Mouse (Mus musculus) embryonic facial prominence, embryonic 10.5 days (tissue): Measurements from ENCODE around the gene Olfml3. TPM values are rescaled to one million over a fixed set of nuclear protein-coding genes. Genes with fewer than 3 reads are reported as not detected.

Source experiments
- DNase-seq: peaks from one replicate; pipeline ENCODE4 v3.0.0-alpha.2; 2017; ENCODE audit warnings: low spot score
- H3K27ac ChIP-seq: fragments of 300-500 bp; sonication (generic); replicated peaks from 2 replicates; pipeline ENCODE4 v1.5.1; 2016; ENCODE audit warnings: mild to moderate bottlenecking
- H3K27me3 ChIP-seq: fragments of 300-500 bp; sonication (generic); replicated peaks from 2 replicates; pipeline ENCODE4 v1.6.1; 2016; ENCODE audit warnings: low read depth, mild to moderate bottlenecking; ENCODE audit not compliant: poor library complexity, severe bottlenecking
- H3K36me3 ChIP-seq: fragments of 300-500 bp; sonication (generic); replicated peaks from 2 replicates; pipeline ENCODE4 v1.6.1; 2016; ENCODE audit warnings: mild to moderate bottlenecking, moderate library complexity
- H3K4me1 ChIP-seq: fragments of 300-500 bp; sonication (generic); 2 replicates; pipeline ENCODE4 v1.6.1; 2016
- H3K4me3 ChIP-seq: fragments of 300-500 bp; sonication (generic); 2 replicates; pipeline ENCODE4 v1.5.1; 2016; ENCODE audit warnings: mild to moderate bottlenecking, moderate library complexity
- H3K9me3 ChIP-seq: fragments of 300-500 bp; sonication (generic); 2 replicates; pipeline ENCODE4 v1.6.1; 2016; ENCODE audit warnings: mild to moderate bottlenecking
- WGBS: fragments of 180-500 bp; shearing (Covaris S2); methylation state at CpG from one replicate; pipeline ENCODE4 v1.1.7; 2016; 5-methylcytosine and 5-hydroxymethylcytosine counted together
- polyA plus RNA-seq: library from polyadenylated mRNA; unstranded; fragments of >200 nt; fragmentation: Nextera tagmentation; extraction: Ambion mirVana; gene quantifications from 2 replicates; pipeline ENCODE4 v1.2.1, GENCODE M21; 2016

The Olfml3 gene
- polyA plus RNA-seq, result 12.5 and 12.9 TPM in 2 replicates

DNA sequence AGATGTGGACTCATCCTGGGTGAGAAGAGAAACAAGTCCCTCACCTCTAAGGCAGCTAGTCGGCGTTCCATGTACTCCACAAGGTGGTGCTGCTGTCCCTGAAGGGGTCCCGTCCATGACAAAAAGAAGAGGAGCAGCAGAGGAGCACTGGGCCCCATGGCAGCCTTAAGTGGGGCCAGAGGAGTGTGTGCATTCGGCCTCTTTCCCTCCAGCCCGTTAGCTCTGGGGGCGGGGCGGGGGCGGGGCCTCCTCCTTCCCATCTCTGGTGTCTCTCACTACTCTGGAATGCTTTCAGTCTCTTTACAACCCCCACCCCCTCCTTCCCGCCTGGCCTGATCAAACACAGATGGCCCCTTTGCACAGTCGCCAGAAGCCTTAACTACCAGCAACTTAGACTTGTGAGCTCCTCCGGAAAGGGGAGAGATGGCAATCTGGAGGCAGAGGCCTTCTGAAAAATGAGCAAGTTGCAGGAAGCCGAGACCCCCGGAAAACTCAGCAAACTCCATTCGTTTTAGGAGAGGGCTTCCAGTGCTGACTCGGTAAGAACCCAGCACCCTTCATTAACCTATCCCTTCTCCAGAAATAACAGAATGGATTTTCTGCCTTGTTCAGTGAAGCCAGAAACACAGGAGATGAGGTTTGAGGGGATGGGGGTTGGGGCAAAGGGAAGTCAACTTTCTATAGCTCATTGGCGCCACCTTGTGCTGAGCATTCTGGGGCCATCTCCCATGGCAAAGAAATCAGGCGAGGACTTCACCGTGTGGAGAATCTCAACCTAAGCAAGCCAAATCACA, at the start of gene Olfml3:
Gene Olfml3, minus strand, starts transcription at position 224 of the 794 bp plus-strand sequence.
- peak within 1 kb of the TSS; percentile 50 for H3K4me3 ChIP-seq
- H3K27me3 ChIP-seq, result no peaks in the 10 kb centered on the region
- H3K27ac ChIP-seq, result peak within 1 kb of the TSS; percentile 88
- no peaks in the 10 kb centered on the region for H3K9me3 ChIP-seq
- peaks cover 72% of the 10 kb centered on the region for H3K4me1 ChIP-seq
- DNase-seq, result peak; percentile 97
- H3K36me3 ChIP-seq, result peaks cover 21% of the 10 kb centered on the region
- WGBS, result under 1% methylated on average over 18 of the region's 18 CpGs

DNA sequence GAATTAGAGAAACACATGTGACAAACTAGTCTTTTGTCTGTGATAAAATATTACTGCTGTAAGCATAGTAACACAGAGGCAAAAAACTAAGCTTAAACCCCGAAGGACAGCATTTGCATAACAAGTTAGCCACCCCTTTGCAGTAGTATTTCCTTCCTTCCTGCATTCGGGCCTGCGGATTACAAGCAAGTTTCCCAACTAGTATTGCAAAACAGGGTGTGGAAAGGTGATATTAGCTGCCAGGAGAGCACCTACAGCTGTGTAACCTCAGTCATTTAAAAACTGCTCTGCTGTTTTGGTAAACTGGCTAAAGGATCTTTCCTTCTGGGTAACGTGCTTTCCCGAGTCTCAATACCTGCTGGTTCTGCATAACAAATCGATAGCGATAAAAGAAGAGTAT, 49.4 kb upstream of the Olfml3 start:
- H3K9me3 ChIP-seq, result no peaks in the 10 kb centered on the region
- 68% methylated on average over 7 of the region's 7 CpGs for WGBS
- no peaks in the 10 kb centered on the region for H3K27me3 ChIP-seq
- peaks cover 27% of the 10 kb centered on the region for H3K4me1 ChIP-seq
- DNase-seq, result no peak
- no peak overlapping the region for H3K4me3 ChIP-seq
- no peaks in the 10 kb centered on the region for H3K36me3 ChIP-seq
- no peak overlapping the region for H3K27ac ChIP-seq

DNA sequence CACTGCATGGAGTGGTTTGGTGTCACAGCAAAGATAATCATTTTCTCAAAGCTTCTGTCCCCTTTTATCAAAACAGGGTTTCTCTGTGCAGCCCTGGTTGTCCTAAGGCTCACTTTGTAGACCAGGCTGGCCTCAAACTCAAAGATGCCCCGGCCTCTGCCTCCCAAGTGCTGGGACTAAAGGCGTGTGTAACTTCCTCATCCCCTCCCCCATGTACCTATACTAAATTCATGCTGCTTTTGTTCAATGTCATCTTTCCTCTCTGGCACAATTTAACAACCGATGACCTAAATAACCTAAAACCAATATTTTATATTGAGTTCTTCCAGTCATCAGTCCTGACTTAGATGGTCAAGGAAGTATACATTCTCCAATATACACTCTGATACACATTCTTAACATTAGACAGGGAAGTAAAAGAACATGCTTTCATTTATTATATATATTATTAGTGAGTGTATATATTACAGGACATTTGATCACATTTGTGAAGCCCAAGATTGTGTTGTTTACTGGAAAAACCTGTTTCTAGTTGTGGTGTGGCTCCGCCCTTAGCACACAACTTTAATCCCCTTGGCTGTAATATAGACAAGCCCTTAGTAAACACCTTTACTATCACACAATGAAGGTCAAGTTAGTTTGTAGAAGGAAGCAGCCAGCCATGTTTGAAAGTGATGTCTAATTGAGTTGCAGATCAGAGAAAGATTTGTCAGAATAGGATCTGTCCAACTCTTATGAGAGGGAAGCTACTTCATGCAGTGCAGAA, 45.2 kb upstream of the Olfml3 start:
- peaks cover 4% of the 10 kb centered on the region; the same call in 1 of the 2 replicates for H3K4me1 ChIP-seq
- no peaks in the 10 kb centered on the region for H3K9me3 ChIP-seq
- H3K27me3 ChIP-seq, result no peaks in the 10 kb centered on the region
- no peak overlapping the region for H3K27ac ChIP-seq
- H3K36me3 ChIP-seq, result peaks cover 6% of the 10 kb centered on the region
- no peak overlapping the region for H3K4me3 ChIP-seq
- 84% methylated on average over 4 of the region's 4 CpGs for WGBS
- no peak for DNase-seq

DNA sequence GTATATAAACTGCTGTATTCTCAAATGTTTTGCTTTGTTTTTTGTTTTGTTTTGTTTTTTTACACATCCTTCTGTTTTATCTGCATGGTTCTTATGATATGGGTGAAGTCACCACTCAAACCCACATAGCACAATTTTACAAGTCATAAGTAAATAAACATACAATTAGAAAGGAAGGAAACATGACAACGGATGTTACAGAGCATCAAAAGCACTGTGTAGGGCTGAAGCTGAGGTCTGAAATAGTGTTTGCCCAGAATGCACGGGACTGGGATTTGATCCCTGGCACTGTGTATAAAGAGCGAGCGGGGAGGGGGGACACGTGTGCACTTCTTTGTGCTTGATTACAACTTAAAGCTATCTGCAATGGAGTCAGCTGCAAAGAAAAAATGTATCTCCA, 43.0 kb upstream of the Olfml3 start:
- Histone ChIP-seq H3K27ac (no peak overlapping the region), H3K27me3 (no peaks in the 10 kb centered on the region), H3K36me3 (peaks cover 26% of the 10 kb centered on the region), H3K4me1 (peaks cover 4% of the 10 kb centered on the region; the same call in 1 of the 2 replicates), H3K9me3 (no peaks in the 10 kb centered on the region), H3K4me3 (no peak overlapping the region)
- DNase-seq, result no peak
- 79% methylated on average over 5 of the region's 5 CpGs for WGBS

DNA sequence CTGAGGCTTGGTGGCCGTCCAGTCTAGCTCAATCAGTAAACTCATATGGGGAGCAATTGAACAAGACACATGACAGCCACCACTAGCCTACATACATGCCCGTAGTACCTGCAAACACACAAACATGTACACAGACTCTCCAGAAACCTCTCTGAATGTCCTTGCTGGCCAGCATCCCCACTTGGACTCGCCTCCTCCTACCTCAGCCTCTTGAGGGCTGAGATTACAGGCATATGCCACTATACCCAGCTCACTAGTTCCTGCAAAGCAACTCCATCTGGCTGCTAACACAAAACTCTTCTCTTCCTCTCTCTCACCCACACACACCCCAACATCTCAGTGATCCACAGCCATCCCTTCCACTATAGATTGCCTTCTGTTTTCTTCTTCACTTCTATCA, 42.5 kb upstream of the Olfml3 start:
- no peak for DNase-seq
- 93% methylated on average over 3 of the region's 3 CpGs for WGBS
- H3K27me3 ChIP-seq, result no peaks in the 10 kb centered on the region
- H3K27ac ChIP-seq, result no peak overlapping the region
- peaks cover 4% of the 10 kb centered on the region; the same call in 1 of the 2 replicates for H3K4me1 ChIP-seq
- H3K36me3 ChIP-seq, result peaks cover 31% of the 10 kb centered on the region
- H3K4me3 ChIP-seq, result no peak overlapping the region
- H3K9me3 ChIP-seq, result no peaks in the 10 kb centered on the region

DNA sequence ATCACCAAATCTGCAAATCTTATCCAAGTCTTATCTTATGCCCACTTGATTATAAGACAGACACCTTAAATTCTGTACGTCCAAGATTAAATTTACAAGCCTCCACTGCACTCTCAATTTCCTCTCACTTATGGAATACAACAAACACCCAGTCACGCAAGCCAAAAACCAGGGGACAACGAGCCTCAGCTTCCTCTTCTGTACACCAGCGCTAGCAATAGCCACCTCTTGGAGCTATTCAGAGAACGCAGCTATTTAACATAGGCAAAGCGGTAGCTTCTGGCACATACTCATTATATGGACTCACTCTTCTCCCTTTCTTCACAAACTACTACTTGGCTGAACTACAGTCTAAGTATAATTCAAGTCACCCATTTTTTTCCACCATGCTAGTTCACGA, 41.4 kb upstream of the Olfml3 start:
- Histone ChIP-seq H3K27me3 (no peaks in the 10 kb centered on the region), H3K9me3 (no peaks in the 10 kb centered on the region), H3K4me1 (peaks cover 3% of the 10 kb centered on the region; the same call in 1 of the 2 replicates), H3K4me3 (no peak overlapping the region), H3K27ac (no peak overlapping the region), H3K36me3 (peaks cover 34% of the 10 kb centered on the region)
- 87% methylated on average over 7 of the region's 7 CpGs for WGBS
- DNase-seq, result no peak

DNA sequence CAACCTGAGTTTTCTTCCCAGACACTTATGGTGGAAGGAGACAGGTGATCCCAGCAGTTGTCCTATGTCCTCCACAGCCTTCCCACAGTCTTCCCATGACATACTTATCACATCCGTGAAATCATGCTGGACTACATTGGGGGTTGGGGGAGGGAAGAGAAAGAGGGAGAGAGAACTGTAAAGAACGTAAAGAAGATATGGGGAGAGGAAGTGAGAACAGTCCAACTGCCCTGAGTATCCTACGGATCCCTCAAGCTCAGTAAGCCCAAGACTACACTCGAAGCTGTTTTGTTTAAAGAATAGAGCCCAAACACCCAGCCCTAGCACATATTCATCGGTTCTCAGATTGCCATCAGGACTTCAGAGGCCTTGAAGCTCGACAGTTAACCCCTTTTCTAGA, 40.9 kb upstream of the Olfml3 start:
- Histone ChIP-seq H3K27me3 (no peaks in the 10 kb centered on the region), H3K27ac (no peak overlapping the region), H3K4me3 (no peak overlapping the region), H3K36me3 (peaks cover 39% of the 10 kb centered on the region), H3K9me3 (no peaks in the 10 kb centered on the region), H3K4me1 (no peaks in the 10 kb centered on the region)
- no peak for DNase-seq
- WGBS, result 87% methylated on average over 6 of the region's 6 CpGs

DNA sequence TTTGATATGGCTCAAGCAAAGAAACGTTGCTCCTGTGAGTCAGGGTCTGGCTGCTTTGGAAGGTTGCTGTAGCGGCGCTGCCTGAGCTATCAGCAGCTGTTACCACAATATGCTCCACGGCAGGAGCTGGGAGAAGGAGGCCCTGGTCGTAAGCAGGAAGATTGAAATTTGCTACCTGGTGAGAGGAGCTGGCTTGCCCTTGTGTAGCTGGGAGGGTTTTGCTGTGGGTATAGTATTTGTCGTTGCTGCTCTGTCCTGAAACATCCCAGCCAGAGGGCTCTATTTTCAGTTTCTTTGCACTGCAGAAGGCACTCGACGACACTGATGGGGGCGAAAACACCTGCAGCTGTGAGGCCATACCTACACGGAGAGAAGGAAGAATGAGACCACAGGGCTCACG, 40.1 kb upstream of the Olfml3 start:
- Histone ChIP-seq H3K4me3 (no peak overlapping the region), H3K9me3 (no peaks in the 10 kb centered on the region), H3K27me3 (no peaks in the 10 kb centered on the region), H3K36me3 (peaks cover 44% of the 10 kb centered on the region), H3K27ac (no peak overlapping the region), H3K4me1 (no peaks in the 10 kb centered on the region)
- DNase-seq, result no peak
- 89% methylated on average over 11 of the region's 11 CpGs for WGBS

DNA sequence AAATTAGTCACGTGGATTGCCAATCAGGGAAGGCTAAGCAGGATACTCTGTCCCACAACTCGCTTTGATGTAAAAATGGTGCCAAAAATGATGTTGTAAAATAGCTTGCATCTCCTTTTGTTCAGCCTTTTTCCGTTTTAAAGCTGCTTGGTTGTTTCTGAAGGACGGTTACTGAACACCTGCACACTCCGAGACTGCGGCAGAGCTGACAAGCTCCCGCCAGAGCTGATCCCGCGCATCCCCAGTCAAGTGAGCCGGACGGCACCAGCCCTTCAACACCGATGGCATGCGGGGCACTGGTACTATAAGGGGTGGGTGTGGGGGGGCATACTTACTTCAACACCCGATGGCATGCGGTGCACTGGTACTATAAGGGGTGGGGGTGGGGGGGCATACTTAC, 36.2 kb upstream of the Olfml3 start:
- H3K9me3 ChIP-seq, result no peaks in the 10 kb centered on the region
- WGBS, result 91% methylated on average over 15 of the region's 15 CpGs
- no peaks in the 10 kb centered on the region for H3K4me1 ChIP-seq
- no peak overlapping the region for H3K4me3 ChIP-seq
- H3K36me3 ChIP-seq, result peaks cover 71% of the 10 kb centered on the region
- H3K27ac ChIP-seq, result no peak overlapping the region
- no peaks in the 10 kb centered on the region for H3K27me3 ChIP-seq
- DNase-seq, result no peak

DNA sequence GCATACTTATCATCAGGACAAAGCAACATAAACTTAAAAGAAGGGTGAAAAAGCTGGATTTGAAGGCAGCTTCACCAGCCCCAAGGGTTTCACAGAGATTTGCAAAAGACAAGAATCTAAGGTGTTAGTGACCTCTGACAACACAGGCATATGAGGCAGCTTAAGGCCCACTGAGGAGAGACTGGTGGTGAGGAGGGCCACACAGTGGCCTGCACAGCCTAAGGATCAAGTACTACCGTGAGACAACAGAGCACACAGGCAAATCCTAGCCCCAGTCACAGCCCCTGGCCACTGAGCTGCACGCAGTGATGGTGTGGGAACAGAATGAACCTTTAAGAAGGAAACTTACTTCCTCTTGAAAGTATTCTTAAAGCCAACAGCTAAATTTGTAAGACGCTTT, 35.7 kb upstream of the Olfml3 start:
- Histone ChIP-seq H3K9me3 (no peaks in the 10 kb centered on the region), H3K27ac (no peak overlapping the region), H3K27me3 (no peaks in the 10 kb centered on the region), H3K36me3 (peaks cover 75% of the 10 kb centered on the region), H3K4me3 (no peak overlapping the region), H3K4me1 (no peaks in the 10 kb centered on the region)
- no peak for DNase-seq
- 87% methylated on average over 3 of the region's 3 CpGs for WGBS

DNA sequence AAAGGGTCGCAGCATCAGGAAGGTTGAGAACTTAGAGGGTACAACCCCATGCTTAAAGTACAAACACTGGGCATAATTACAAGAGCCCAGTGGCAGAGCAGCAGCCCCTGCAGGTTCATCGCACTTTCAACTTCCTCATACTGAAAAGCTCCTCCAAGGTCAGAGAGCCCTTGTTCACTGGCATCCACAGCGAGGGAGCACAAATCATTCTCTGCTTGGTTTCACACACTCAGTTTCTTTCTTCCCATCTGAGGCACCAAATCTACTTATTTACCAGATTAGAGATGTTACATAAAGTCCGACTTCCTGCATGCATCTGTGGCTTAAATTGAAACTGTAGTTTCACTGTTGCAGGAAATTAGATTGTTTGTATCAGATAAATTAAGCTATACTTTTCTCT, 35.0 kb upstream of the Olfml3 start:
- H3K4me3 ChIP-seq, result no peak overlapping the region
- H3K36me3 ChIP-seq, result peaks cover 74% of the 10 kb centered on the region

DNA sequence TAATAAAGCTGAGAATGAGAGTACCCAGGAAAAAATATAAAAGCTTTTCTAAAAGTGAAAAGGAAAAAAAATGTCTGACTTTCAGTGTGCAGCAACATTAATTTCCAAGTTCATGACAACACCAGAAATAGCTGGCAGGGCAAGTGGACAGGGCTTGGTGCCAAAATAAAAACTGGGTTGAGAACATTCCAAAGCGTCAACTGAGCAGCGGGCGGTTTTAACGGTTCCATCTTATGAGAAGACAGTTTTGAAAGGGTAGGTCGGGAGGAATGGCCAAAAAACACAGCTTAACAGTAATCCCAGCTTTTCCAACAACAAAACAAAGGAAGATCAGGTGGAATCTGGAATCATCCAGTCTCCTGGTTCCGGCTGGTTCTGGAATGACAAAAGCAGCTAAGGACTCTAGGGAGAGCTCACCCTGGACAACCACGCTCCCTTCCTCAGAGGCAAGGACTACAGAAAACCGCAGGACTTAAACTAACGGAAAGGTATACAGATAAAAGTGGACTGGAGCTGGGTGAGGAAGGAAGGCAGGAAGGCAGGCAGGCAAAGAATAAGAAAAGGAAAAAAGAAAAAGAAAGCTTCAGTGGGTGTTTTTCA, 33.8 kb upstream of the Olfml3 start:
- no peaks in the 10 kb centered on the region for H3K9me3 ChIP-seq
- H3K4me3 ChIP-seq, result no peak overlapping the region
- H3K36me3 ChIP-seq, result peaks cover 62% of the 10 kb centered on the region
- H3K27me3 ChIP-seq, result no peaks in the 10 kb centered on the region
- H3K27ac ChIP-seq, result no peak overlapping the region
- 89% methylated on average over 9 of the region's 9 CpGs for WGBS
- no peaks in the 10 kb centered on the region for H3K4me1 ChIP-seq
- no peak for DNase-seq

More for the DNA sequence above, 35.0 kb upstream of the Olfml3 start:
- DNase-seq, result no peak
- H3K4me1 ChIP-seq, result no peaks in the 10 kb centered on the region
- WGBS, result 85% methylated on average over 4 of the region's 4 CpGs
- no peaks in the 10 kb centered on the region for H3K9me3 ChIP-seq
- no peak overlapping the region for H3K27ac ChIP-seq
- no peaks in the 10 kb centered on the region for H3K27me3 ChIP-seq
